Mouse (Mus musculus) liver, postnatal 0 days (tissue): ENCODE data around the gene Bach2. TPM values are rescaled to one million over a fixed set of nuclear protein-coding genes. Genes with fewer than 3 reads are reported as not detected.

Source experiments
- ATAC-seq: fragments of 200-750 bp; cut with Nextera tagmentation; 2 replicates; pipeline ENCODE4 v1.8.0; 2017; ENCODE audit warnings: mild to moderate bottlenecking, moderate library complexity
- DNase-seq: peaks from one replicate; pipeline ENCODE4 v3.0.0-alpha.2; 2016
- H3K27ac ChIP-seq: fragments of 300-500 bp; sonication (generic); 2 replicates; pipeline ENCODE4 v1.5.1; 2014; ENCODE audit warnings: antibody characterized with exemption, moderate library complexity, mild to moderate bottlenecking, low read depth
- H3K27me3 ChIP-seq: fragments of 300-500 bp; sonication (generic); 2 replicates; pipeline ENCODE4 v1.6.1; 2014; ENCODE audit warnings: low read length, control low read depth, mixed read lengths; ENCODE audit not compliant: insufficient read depth
- H3K36me3 ChIP-seq: fragments of 300-500 bp; sonication (generic); replicated peaks from 2 replicates; pipeline ENCODE4 v1.6.1; 2014; ENCODE audit warnings: mild to moderate bottlenecking, control low read depth, low read length, moderate library complexity, mixed read lengths; ENCODE audit not compliant: insufficient read depth
- H3K4me1 ChIP-seq: fragments of 300-500 bp; sonication (generic); 2 replicates; pipeline ENCODE4 v1.6.1; 2014; ENCODE audit warnings: antibody characterized with exemption, mild to moderate bottlenecking, control low read depth; ENCODE audit not compliant: insufficient read depth
- H3K4me2 ChIP-seq: fragments of 300-500 bp; sonication (generic); 2 replicates; pipeline ENCODE4 v1.6.1; 2014; ENCODE audit warnings: low read depth, mild to moderate bottlenecking, low read length, moderate library complexity, mixed read lengths
- H3K4me3 ChIP-seq: fragments of 300-500 bp; sonication (generic); 2 replicates; pipeline ENCODE4 v1.5.1; 2014; ENCODE audit warnings: low read depth, low read length
- H3K9ac ChIP-seq: fragments of 300-500 bp; sonication (generic); replicated peaks from 2 replicates; pipeline ENCODE4 v1.6.1; 2014; ENCODE audit warnings: mild to moderate bottlenecking, moderate library complexity
- H3K9me3 ChIP-seq: fragments of 300-500 bp; sonication (generic); 2 replicates; pipeline ENCODE4 v1.6.1; 2016; ENCODE audit warnings: mild to moderate bottlenecking, control low read depth, low read length, mixed read lengths
- CTCF ChIP-seq: sonication (generic); IDR thresholded peaks from 2 replicates; pipeline ENCODE4 v1.5.1; 2016; ENCODE audit warnings: antibody characterized with exemption, low read depth
- EP300 ChIP-seq: IDR thresholded peaks from 2 replicates; pipeline ENCODE4 v1.6.1; 2016; ENCODE audit warnings: antibody characterized with exemption, low read depth, mild to moderate bottlenecking
- WGBS: fragments of 180-500 bp; shearing (Covaris S2); extraction: QIAGEN DNeasy Blood & Tissue Kit; methylation state at CpG from one replicate; pipeline ENCODE4 v1.1.7; 2014; ENCODE audit not compliant: insufficient replicate concordance; 5-methylcytosine and 5-hydroxymethylcytosine counted together
- polyA plus RNA-seq: library from polyadenylated mRNA; unstranded; fragments of >200 nt; fragmentation: Nextera tagmentation; extraction: Ambion mirVana; gene quantifications from 2 replicates; pipeline ENCODE4 v1.2.1, GENCODE M21; 2015

Bach2 gene
- polyA plus RNA-seq, 1 experiment from 2014 or later: 4.3 TPM

- TF ChIP-seq CTCF: no peak
- TF ChIP-seq EP300: no peak
- Histone ChIP-seq H3K36me3 (peaks cover 8% of the 10 kb centered on the region; the same call in 1 of the 2 replicates), H3K9ac (no peak overlapping the region), H3K9me3 (no peaks in the 10 kb centered on the region), H3K27ac (no peak overlapping the region), H3K27me3 (no peaks in the 10 kb centered on the region), H3K4me3 (no peak overlapping the region), H3K4me1 (peaks cover 11% of the 10 kb centered on the region), H3K4me2 (no peak overlapping the region)
- DNase-seq: no peak
- 61% methylated on average over 5 of the region's 5 CpGs for WGBS
- ATAC-seq: no peak
Observed at GRCm38 (mm10) chr4:32573586-32573985, 335.0 kb downstream of the Bach2 start.

GRCm38 (mm10) chr4:32574604-32575003 lies 336.0 kb downstream of the Bach2 start:
- no peak overlapping the region for H3K4me3 ChIP-seq
- H3K36me3 ChIP-seq: peaks cover 11% of the 10 kb centered on the region; the same call in 1 of the 2 replicates
- H3K9ac ChIP-seq: no peak overlapping the region
- H3K9me3 ChIP-seq: no peaks in the 10 kb centered on the region
- no peak for ATAC-seq
- 73% methylated on average over 1 of the region's 1 CpGs for WGBS
- no peak for DNase-seq
- H3K27ac ChIP-seq: no peak overlapping the region
- no peak for TF ChIP-seq EP300
- peak; percentile 33; the same call in 1 of the 2 replicates for TF ChIP-seq CTCF
- H3K4me1 ChIP-seq: peaks cover 11% of the 10 kb centered on the region
- no peaks in the 10 kb centered on the region for H3K27me3 ChIP-seq
- H3K4me2 ChIP-seq: no peak overlapping the region

- H3K4me1 ChIP-seq: peaks cover 7% of the 10 kb centered on the region
- DNase-seq (peak; percentile 29), ATAC-seq (no peak)
Observed at GRCm38 (mm10) chr4:32575165-32575564, 336.6 kb downstream of the Bach2 start.

DNA sequence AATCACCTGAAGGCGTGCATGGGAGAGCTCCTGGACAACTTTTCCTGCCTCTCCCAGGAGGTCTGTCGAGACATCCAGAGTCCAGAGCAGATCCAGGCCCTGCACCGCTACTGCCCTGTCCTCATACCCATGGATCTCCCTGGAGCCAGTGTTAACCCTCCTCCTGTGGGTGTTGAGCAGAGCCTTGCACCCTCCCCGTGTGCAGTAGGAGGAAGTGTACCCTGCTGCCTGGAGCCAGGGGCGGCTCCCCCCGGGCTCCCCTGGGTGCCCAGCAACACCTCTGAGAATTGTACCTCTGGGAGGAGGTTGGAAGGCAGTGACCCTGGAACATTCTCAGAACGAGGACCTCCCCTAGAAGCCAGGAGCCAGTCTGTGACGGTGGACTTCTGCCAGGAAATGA lies 341.2 kb downstream of the Bach2 start:
- H3K4me1 ChIP-seq: no peaks in the 10 kb centered on the region
- H3K27ac ChIP-seq: no peak overlapping the region
- 58% methylated on average over 6 of the region's 8 CpGs for WGBS
- no peaks in the 10 kb centered on the region for H3K9me3 ChIP-seq
- no peak for ATAC-seq
- TF ChIP-seq EP300 (no peak), CTCF (no peak)
- H3K9ac ChIP-seq: no peak overlapping the region
- H3K36me3 ChIP-seq: peaks cover 15% of the 10 kb centered on the region; the same call in 1 of the 2 replicates
- H3K27me3 ChIP-seq: no peaks in the 10 kb centered on the region
- no peak for DNase-seq
- H3K4me3 ChIP-seq: no peak overlapping the region
- H3K4me2 ChIP-seq: no peak overlapping the region

More at GRCm38 (mm10) chr4:32575165-32575564, 336.6 kb downstream of the Bach2 start:
- 35% methylated on average over 9 of the region's 9 CpGs for WGBS
- Histone ChIP-seq H3K27me3 (no peaks in the 10 kb centered on the region), H3K4me3 (no peak overlapping the region), H3K9me3 (no peaks in the 10 kb centered on the region), H3K27ac (no peak overlapping the region), H3K36me3 (peaks cover 12% of the 10 kb centered on the region; the same call in 1 of the 2 replicates), H3K4me2 (no peak overlapping the region), H3K9ac (no peak overlapping the region)
- TF ChIP-seq EP300 (no peak), CTCF (no peak)

GRCm38 (mm10) chr4:32584181-32584580 lies 345.6 kb downstream of the Bach2 start:
- ATAC-seq: no peak
- H3K4me2 ChIP-seq: no peak overlapping the region
- H3K4me1 ChIP-seq: no peaks in the 10 kb centered on the region
- no peak for DNase-seq
- TF ChIP-seq EP300: no peak
- TF ChIP-seq CTCF: no peak
- H3K9ac ChIP-seq: no peak overlapping the region
- WGBS: 75% methylated on average over 6 of the region's 6 CpGs
- H3K9me3 ChIP-seq: no peaks in the 10 kb centered on the region
- H3K4me3 ChIP-seq: no peak overlapping the region
- H3K27me3 ChIP-seq: no peaks in the 10 kb centered on the region
- H3K27ac ChIP-seq: no peak overlapping the region
- H3K36me3 ChIP-seq: 0 out of 2 replicates have a peak, but pooled peaks cover 4% of the 10 kb centered on the region

DNA sequence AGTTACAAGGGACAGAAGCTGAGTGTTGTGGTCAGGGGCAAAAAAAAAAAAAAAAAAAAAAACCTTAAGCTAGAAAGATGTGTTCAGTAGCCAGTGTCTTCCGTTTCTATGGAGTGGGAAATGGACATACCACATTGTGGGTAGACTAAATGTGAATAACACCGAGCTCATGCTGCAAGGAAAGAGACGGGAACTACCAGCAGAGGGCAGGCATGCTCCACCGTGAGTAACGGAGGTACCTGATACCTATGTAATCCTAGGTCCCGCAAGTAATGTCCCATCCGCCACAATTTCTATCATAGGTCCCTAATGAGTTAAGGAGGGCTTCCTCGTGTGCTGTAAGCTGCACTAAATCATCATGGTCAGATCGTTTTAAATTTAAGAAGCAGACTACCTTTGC lies 348.0 kb downstream of the Bach2 start:
- no peaks in the 10 kb centered on the region for H3K27me3 ChIP-seq
- H3K9me3 ChIP-seq: no peaks in the 10 kb centered on the region
- TF ChIP-seq CTCF: peak; percentile 91
- no peak for TF ChIP-seq EP300
- WGBS: 9% methylated on average over 9 of the region's 9 CpGs
- H3K36me3 ChIP-seq: 0 out of 2 replicates have a peak, but pooled peaks cover 2% of the 10 kb centered on the region
- no peak overlapping the region for H3K9ac ChIP-seq
- no peak overlapping the region for H3K4me2 ChIP-seq
- H3K4me1 ChIP-seq: no peaks in the 10 kb centered on the region
- no peak overlapping the region for H3K4me3 ChIP-seq
- DNase-seq: peak; percentile 82
- no peak overlapping the region for H3K27ac ChIP-seq
- ATAC-seq: peak; percentile 51; the same call in 1 of the 2 replicates

DNA sequence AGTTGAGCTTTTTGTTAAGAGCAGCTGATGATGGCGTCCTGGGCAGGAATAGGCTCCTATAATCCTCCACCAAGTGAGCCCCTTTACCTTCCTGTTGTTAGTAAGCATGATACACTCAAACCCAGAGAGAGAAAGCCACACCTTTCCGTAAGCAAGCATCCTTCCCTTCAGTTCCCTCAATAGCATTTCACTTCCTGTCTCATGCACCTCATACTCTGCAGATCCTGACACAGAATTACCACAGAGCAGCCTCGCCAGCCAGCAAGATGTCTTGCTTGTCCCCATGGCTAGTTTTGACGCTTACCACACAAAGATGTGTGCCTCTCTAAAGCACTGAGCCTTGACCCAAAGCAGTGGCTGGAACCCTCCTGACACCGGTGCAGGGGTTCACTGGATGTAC lies 348.9 kb downstream of the Bach2 start:
- no peaks in the 10 kb centered on the region for H3K36me3 ChIP-seq
- ATAC-seq (no peak), DNase-seq (no peak)
- no peaks in the 10 kb centered on the region for H3K4me1 ChIP-seq
- H3K27ac ChIP-seq: no peak overlapping the region
- no peak overlapping the region for H3K4me3 ChIP-seq
- no peak overlapping the region for H3K9ac ChIP-seq
- no peaks in the 10 kb centered on the region for H3K27me3 ChIP-seq
- TF ChIP-seq CTCF (no peak), EP300 (no peak)
- WGBS: 69% methylated on average over 5 of the region's 5 CpGs
- H3K4me2 ChIP-seq: no peak overlapping the region
- no peaks in the 10 kb centered on the region for H3K9me3 ChIP-seq
